Mouse (Mus musculus): ENCODE measurements around the gene Epha5.

Gene Epha5

DNA sequence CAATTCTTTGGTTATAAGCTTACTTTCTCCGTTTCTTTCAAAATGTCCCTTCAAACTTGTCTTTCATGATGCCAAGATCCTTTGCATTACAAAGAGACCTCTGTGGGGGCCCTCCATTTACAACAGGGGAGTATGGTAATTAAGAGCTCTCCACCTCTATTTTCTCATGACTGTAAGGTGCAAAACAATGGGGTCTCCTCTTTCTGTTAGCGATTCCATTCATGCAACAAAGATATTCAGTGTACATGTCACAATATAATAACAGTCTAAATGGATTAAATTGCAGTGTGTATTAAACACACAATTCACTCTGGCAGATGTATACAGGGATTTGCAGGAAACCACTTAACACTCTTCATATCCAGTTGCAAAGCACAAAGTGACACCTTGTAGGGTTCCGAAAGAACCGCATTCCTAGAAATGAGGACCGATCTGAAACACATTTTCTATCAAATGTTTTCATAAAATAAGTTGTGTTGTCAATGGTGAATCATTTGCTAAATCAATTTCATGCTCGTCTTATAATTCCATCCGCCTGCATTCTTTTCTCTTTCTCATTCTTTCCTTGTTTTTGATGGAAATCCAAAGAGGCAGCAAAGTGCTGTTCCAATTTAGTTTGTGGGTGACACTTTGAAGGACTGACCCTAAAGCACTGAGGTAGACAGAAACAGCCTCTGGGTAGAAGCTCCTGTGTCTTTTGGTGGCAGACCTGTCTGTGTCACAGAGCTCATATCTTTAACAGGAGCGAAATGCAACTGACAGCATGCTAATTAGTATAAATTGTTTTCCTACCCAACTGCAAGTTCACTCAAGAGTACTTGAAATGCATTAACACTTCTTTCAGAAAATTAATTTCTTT is 118.1 kb downstream of the Epha5 start:
- in situ Hi-C loops (cut with MboI): no loop called here

DNA sequence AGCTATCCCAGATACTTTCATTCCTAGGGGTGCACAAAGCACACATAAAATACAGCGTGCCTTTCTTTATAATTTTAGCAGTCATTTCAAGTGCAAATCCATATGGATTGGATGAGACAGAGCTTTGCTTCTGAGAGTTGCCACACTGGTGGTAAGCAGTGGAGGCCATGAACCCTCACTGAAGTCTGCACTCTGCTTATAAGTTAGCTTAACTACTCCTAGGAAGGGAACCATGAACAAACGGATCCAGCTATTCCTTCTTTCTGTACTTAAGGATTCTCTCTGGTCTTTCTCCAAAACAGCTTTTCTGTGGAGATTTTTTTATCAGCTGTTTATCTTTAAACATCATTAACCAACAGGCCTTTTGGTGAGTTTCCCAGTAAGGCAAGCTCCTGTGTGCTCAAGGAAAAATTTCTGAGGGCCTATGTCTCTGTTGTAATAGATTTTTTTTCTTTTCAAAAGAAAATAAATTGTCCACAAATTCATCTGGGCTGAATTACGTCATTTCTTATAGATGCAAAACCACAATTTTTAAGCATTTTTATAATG is 127.7 kb downstream of the Epha5 start:
- in situ Hi-C loops (cut with MboI): no loop called here

DNA sequence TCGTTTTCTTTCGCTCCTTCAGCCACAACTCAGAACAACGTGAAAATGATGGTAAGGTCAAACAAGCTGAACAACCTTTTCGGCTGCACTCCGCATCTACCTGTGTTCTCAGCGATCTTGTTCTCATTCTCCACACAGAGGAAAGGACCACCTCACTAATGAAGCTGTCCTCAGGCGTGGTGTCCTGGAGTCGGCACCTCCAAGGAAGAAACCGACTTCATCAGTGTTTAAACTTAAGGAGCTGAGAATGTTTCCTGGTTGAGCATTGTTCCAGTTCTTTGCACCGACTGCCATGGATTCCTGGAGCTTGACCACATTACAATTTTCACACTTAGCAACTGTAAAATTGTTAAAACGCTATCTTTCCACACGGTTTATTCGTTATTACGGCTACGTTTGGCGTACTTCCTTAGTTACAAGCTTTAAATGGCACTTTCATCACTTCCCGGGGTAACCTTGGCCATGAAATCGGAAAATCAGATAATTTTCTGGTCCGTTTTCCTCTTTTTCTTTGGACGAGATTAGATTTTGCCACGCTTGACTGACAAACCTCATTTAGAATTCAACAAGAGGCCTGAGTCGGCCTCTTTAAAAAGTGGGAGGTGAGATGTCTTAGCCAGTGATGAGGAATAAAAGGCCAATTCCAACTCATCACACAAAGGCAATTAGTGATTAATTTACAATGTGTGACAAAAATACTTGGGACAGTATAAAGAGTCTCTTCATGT is 135.7 kb downstream of the Epha5 start:
- in situ Hi-C loops (cut with MboI): no loop called here

DNA sequence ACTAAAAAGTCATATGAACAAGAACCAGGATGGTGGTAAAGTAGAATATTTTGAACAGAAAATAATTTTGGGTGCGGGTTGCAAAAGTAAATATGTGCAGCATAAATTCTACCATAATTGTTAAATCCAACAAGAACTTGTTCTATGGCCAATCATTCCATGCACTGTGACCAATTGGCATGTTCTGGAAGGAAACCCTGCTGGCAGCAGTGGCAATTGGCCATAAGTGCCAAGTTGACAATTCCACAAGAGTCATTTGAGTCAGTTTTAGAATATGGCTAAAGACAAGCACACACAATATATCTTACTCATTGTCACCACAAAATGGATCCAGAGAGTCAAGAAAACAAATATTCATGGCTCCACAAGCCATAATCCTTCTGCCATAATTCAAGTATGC is 140.2 kb downstream of the Epha5 start:
- in situ Hi-C loops (cut with MboI): no loop called here

DNA sequence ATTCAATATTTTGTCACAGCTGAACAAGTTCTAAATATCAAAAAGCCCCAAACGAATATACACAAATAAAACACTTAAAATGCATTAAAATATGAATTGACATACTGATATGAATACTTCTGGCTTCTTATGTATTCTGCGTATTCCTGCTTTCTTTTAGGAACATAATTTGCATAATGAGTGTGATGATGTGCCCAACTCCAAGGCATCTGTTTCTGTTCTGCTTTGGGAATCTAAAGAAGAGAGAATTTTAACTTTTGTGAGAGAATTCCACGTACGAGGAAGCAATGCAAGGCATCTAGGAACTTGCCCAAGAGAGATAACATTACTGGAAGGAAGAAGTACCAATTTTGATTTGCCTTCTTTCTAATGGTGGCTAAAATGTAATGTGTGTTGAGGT is 151.8 kb downstream of the Epha5 start:
- in situ Hi-C loops (cut with MboI): no loop called here

DNA sequence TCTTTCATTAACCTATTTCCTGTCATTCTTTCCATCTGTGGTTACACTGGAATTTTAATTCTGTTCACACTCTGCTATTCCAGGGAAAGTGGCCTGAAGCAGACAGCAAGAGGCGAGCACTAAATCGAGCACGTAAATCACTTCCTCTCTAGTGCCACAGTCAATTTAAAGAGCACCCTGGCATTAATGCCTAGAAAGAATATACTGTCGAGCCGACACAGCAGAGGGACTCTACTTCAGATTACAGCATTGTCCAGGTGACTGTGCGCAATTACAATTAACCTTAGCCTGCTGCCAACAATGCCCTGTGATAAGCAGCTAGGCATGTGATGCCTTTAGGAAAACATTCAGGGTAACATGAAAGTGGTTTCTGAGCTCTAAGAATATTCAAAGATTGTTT is 153.2 kb downstream of the Epha5 start:
- in situ Hi-C loops (cut with MboI): no loop called here

DNA sequence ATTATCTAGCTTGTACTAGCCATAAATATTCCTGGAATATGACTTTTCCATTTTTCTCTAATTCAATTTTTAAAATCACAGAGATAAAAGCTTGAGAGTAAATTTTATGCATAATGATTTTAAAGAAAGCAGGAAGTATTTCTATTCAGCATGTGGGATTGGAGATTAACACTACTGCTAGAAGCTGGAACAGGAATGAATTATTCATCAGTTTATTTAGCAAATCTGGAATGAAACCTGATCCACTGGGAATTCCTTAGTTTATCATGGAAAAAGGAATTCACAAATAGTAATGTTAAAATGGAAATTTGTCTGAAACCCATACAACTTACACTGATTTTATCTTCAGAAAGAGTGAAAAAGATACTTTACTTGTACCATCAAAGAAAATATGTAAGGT is 187.2 kb downstream of the Epha5 start:
- in situ Hi-C loops (cut with MboI): no loop called here

DNA sequence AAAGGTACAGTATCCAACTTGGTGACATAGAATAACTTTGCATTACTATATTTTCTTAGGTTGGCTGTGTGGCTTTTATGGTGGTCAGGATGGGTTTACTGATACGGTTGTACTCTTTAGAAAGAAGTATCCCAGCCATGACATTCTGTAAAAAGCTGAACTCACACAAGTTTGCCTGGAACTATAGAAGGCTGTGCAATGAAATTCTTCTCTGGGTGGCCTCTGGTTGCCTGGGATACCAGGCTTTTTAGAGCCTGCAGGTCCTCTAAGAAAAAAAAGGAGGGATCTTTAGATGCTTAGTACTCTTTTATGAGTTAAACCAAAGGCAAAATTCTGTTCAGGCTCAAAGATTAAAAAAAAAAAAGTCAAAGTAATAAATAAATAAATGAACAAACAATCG is 208.6 kb downstream of the Epha5 start:
- in situ Hi-C loops (cut with MboI): no loop called here

DNA sequence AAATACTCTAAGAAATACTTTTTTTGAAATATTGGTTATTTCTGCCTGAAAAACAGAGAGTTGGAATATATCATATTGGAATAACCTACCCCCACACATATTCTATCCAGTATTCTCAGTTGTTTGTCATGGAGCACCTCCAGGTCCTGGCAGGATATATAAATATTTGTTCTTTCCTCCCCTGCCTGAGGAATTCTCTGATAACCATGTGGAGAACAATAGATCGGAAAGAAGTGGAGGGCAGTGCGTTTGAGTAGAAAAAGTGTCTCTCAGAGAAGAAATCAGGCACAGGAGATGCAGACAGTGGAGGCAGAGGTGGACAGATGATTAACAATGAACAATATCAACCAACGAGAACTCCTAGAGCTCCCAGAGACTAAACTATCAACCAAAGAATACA is 223.8 kb downstream of the Epha5 start:
- in situ Hi-C loops (cut with MboI): no loop called here

DNA sequence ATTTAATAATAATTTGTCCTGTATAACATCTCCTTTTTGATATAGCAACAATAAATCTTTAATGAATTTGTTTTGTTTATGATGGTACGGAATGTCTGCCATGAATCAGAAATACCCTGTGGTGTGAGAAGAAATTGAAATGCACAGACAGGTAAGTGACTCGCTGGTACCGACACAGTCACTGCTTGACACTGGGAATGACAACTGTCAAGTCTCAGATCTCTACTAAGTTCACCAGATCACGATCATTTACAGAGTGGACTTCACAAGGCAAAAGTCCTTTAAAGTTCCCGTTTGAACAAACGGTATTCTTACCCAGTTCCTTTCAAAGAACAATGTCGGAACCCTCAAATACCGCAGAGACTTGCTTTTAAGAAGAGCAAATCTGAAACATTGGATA is 233.0 kb downstream of the Epha5 start:
- in situ Hi-C loops (cut with MboI): no loop called here

DNA sequence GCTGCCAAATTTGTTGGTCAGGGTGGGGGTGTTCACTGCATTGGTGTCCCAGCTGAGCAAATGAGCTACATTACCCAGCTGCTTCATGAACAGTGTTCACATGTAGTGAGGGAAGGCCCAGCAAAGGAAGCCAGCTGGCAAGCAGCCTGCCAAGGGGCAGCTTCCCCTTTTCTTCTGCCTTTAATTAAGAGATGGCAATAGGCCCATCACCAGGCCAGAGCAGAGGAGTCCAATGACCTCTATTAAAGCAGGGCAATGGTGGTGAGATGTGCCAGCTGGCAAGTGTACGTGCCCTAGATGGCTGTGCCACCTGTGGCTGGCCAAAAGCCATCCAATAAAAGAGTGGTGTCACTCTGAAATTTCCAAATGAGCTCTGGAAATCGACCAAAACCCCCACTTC is 264.1 kb downstream of the Epha5 start:
- in situ Hi-C loops (cut with MboI): no loop called here

DNA sequence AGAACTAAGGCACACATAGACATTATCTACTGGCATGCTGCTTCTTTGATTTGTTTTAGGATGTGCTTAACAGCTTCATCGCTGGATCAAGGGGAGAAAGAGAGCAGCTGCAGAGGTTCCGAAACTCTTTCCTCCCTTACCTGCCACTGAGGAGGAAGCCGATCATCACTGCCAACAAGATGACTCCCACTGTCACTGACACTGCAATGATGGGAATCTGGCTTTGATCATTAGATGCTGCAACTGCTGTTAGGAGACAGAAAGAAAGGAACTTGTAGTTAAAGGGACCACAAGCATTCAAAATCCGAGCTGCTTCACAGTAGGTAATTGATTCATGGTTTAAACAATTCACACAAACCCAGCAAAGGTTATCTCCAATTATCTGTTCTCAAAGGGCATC is 275.0 kb downstream of the Epha5 start:
- in situ Hi-C loops (cut with MboI): no loop called here

DNA sequence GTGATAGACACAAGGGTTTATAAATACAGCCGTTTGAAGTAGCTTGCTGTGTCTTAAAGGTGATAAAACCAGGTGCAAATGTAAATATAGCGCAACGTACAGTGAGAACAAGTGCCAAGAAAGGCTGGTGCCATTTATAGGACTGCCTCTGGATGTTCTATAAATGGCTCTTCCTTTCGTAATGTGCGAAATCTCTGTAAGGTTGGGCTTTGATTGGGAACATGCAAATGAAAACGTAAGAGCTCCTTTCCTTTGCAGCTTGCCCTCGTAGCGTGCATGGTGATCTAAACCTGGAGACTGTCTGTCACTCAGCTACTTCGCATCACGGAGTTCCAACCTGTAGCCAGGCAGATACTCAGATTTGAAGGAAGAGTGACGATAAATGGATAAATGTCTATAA is 321.2 kb downstream of the Epha5 start:
- in situ Hi-C loops (cut with MboI): no loop called here

DNA sequence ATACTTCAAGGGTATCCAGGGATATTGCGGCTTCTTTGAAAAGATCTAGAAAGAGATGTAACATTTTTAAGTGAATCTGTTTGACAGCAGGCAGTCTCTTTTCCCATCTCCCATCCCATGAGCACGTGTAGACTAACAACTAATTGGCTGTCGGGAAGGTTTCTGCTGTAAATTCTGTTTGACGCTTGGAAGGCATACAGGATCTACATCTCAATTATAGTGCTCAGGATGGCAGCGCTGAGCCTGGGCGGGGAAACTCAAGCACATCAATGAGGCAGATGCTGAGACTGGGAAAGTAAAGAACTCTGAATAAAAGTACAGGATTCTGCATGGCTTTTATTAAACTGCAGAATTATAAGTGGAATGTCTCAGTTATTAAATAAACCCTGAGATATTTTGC is 335.9 kb downstream of the Epha5 start:
- in situ Hi-C loops (cut with MboI): no loop called here

DNA sequence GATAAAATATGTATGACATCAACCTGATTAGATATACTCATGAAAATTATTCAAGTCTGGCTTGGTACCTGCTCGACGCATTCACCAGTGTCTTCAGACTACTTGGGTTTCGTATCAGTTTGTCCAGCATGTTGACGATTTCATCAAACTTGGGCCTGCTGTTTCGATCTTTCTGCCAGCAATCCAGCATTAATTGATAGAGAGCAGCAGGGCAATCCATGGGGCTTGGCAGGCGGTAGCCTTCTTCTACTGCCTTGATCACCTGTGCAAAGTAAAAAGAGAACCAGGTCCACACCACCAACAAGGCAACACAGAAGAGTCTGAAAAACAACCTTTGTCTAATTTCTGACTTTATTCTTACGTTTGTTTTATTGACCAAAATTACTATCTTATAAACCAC is 346.2 kb downstream of the Epha5 start:
- in situ Hi-C loops (cut with MboI): no loop called here

DNA sequence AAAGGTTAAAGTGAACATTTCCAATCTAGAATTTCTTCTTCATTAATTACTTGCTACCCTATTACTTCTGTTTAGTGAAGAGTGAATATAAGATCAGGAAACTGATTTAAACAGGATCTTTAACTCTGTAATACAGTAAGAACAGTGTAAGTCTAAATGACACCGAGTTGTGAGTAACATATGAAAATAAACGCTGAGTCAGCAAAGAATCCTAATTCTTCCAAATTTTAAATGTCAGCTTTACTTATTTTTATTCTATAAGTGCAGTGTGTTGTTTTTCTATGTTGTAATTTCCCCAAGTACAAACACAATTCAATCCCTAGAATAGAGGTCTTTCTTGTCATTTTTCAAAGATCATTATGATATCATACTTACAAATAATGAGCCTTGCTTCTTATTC is 363.3 kb downstream of the Epha5 start:
- in situ Hi-C loops (cut with MboI): no loop called here

DNA sequence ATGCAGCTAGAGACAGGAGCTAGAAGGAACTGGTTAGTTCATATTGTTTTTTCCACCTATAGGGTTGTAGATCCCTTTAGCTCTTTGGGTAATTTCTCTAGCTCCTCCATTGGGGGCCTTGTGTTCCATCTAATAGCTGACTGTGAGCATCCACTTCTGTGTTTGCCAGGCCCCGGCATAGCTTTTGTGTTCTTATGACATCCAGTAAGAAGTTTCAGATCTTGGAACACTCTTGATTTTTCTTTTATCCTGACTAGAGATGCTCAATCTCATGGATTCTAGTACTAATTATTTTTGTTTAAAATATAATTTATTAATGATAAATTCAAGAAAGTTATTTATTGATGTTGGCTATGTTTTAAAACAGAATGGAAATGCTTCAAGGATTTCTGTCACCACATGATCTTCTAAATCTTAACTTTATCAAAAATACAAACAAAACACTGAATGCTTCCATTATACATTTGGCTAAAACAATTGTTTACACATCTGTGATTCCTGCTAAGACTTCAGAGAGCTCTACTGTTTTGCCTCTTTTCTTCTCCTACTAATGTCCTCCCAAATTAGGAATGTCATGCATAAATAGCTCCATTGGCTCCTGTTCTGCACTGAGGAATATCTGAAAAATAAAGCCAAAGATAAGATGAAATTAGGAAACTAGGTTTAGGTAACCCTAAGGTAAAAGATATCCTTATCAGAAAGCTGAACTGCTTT is 379.8 kb downstream of the Epha5 start:
- in situ Hi-C loops (cut with MboI): no loop called here
